Mouse (Mus musculus): ENCODE results near the gene Zfp566. TPM values are rescaled to one million over a fixed set of nuclear protein-coding genes. Genes with fewer than 3 reads are reported as not detected.

Zfp566 gene
- total RNA-seq, 2 experiments from 2014 or later: 1.8 to 2.7 TPM

DNA sequence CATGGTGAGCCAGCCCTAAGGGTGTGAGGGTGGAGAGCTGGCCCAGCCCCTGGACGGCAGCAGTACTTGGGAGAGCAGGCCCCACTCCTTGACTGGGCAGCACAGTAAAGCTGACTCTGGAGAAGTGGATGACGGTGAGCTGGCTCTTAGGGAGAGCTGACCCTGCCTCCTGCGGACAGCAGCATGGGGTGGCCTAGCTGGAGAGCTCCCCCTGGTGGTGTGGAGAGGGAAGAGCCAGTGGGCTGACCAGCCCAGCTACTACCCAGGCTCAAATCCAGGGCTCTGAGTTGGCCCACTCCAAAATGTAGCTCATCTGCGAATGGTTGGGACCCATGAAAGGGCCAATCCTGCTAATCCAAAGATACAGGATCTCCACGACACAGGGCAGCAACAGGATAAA, 25.7 kb downstream of the Zfp566 start:
- intact Hi-C loops (cut with DNase I): no loop called here
- no peak for DNase-seq

DNA sequence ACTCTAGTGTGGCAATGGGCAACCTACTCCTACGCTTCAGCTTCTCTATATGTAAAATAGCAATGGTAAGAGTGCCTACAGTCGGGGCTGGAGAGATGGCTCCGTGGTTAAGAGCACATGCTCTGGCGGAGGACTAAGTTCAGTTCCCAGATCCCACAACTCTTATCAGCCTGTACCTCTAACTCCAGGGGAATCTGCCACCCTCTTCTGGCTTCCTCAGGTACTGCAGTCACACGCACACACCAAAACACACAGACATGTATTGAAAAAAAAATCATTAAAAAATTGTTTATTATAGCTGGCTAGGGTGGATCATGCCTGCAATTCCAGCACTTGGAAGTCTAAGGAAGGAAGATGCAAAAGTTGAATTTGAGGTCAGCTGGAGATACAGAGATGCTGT, 27.8 kb downstream of the Zfp566 start:
- intact Hi-C loops (cut with DNase I): no loop called here
- no peak for DNase-seq

DNA sequence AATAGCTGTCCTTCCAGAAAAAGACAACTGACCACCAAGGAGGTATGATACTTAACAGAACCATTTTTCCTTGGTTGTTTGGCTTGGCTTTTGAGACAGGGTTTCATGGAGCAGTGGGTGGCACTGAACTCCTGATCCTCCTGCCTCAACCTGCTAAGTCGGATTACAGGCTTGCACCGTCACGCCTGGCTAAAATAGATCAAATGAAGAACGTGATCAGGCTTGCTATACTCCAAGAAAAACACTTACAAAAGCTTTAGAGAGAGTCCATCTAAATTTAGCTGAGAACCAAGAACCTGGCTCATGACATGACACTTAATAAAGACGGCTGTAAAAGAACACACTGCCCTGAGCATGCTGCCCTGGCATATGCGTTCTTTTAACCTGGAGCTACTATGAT, 30.0 kb downstream of the Zfp566 start:
- DNase-seq: no peak
- intact Hi-C loops (cut with DNase I): no loop called here

DNA sequence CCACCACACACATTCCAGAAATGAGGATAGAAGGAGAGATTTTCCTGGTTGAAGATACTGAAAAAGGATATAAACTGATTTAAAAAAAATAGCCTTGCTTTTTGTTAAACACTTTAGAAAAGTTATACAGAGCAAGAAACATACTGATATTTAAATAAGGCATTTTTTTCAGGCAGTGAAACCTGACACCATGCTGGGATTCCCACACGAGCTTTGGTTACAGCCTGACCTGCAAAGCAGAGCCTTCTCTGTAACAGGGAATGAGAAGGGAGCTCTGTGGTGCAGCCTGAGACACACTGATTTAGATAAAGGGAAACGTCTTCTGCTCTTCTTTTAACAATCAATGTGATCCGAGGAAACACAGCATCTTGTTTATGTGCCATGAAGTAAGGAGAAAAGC, 36.7 kb downstream of the Zfp566 start:
- DNase-seq: no peak
- intact Hi-C loops (cut with DNase I): no loop called here

DNA sequence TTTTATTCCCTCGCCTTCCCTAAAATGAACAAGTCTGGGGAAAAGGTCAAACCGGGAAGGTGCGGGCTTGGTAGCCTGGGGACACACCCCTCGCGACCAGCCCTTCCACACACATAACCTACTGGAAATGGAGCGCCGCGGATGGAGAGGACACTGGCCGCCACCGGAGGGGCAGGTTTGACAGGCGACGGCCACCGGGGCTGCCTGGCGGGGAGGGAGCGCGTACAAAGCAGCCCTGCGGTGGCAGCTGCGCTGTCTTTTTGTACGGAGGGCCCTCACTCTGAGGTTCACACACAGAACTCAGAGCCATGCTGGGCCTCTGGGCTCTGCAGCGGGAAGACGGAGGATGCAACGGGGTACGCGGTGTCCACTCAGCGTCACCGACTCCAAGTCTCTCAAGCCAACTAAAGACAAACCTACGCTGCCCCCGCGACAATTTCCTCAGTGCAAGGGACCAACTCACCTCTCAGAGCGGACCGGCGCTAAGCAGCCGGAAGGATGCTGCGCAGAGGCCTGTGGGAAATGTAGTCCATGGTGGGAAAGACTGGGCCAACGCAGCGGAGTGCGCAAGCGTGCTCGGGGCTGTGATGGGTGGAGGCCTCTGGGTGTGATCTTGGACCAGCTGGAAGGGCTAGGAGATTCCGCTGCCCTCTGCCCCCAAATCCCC, 39.3 kb downstream of the Zfp566 start, which contains the start of gene Zfp14:
Gene Zfp14 (minus strand): TSS at position 499 of the 667 bp plus-strand sequence.
- DNase-seq: peak; percentile 89 to 91
- intact Hi-C loops (cut with DNase I): loop anchor here (2.0 kb wide), 1 partner anchor 44 kb away; the partner anchor contains the start of gene Zfp260

DNA sequence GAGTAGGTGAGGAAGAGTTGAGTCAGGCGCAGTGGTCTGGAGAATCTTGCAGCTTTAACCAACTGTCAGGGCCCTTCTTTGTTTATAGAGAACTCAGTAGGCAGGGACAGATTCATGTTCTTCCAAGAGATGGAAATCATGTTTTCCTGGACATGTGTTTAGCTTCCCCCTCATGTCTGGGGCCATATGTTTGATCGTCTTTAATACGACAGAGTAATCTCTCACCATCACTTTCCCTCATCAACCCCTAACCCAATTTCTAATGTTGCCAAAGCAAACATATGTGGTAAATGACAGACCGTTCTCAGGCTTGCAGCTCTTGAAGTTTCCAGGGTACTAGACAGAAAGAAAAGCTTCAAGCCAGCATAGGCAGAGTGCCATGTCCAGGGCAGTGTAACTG, 42.2 kb downstream of the Zfp566 start:
- intact Hi-C loops (cut with DNase I): no loop called here
- no peak for DNase-seq

DNA sequence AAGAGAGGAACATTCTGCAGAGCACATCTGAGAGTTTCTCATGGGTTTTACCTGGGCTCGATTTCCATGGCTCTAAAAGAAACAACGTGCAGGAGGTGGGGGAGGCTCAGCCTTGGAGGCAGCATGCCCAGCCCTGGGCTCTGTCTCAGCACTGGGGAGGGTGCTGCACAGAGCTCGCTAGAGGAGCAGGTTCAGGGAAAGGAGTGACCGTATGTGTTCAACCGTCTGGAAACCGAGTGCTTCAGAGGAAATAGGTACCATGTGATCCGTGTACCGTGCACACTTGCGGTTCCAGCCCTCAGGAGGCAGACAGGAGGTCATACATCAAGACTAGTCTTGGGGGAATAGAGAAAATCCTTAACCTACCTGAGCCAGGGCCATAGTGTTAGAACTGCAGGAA, 46.0 kb downstream of the Zfp566 start:
- intact Hi-C loops (cut with DNase I): no loop called here
- DNase-seq: no peak

DNA sequence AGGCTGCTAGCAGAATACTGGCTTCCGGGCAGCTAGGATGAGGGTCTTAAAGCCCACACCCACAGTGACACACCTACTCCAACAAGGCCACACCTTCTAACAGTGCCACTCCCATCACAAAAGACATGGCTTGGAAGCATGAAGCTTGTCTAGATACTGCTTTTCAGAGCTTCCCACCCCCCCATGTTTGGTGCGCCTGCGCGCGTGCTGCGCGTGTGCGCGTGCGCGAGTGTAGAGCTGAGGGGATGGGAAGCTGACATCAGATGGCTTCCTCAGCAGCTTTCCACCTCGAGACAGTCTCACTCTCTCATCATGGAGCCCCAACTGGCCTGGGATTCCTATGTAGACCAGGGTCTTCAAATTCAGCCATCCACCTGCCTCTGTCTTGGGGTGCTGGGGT, 56.0 kb downstream of the Zfp566 start:
- DNase-seq: no peak
- intact Hi-C loops (cut with DNase I): loop anchor here (2.0 kb wide), 1 partner anchor 20 kb away; no protein-coding TSS in a partner anchor

DNA sequence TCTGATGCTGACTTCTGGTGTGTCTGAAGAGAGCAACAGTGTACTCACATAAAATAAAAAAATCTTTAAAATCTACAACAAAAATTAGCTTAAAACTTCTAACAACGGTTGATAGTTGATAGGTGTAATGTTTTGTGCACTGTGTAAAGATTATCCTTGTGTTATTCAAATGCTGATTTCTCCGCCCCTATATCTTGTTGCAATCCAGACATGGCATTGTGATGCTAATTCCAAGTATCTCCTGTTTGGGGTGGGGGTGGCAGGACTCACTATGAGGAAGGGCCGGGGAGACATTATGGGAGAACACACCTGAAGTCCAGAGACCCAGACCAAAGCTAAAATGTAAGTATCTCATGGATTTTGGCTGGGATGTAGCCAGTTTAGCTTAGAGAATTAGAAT, 58.9 kb downstream of the Zfp566 start:
- no peak for DNase-seq
- intact Hi-C loops (cut with DNase I): no loop called here

DNA sequence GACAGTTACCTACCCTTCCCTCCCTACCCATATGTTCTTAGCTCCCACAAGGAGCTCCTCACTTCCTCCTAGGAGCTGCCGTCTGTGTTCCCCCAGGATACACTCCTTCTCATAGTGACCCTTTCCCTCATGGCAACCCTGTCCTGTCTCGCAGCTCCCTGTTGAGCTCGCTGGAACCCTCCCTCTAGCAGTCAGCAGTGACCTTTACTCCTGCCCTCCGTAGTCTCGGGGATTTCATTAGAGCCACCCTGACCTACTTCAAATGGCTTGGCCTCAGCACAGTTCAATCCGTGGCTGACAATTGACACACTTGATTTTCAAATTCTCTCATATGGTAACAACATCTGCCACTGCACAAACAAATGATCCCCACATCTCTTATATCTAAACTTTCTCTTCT, 59.6 kb downstream of the Zfp566 start:
- intact Hi-C loops (cut with DNase I): no loop called here
- DNase-seq: no peak

DNA sequence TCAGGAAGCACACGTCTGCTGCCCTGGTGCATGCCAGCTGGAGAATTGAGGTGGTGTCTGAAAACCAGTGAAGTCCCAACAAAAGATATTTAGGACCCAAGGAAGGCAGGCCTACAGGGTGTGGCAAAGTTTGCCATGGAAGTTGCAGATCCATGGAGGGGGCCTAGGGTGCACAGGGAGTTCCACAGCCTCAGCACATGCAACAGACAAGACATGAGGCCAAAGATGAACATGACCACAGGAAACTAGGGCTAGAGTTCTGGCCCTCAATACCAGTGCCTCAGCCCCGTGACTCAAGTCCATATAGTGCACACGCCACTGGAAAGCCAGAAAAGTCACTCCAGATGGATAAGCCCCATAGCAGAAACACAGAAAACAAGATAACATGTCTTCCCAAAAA, 61.8 kb downstream of the Zfp566 start:
- intact Hi-C loops (cut with DNase I): no loop called here
- DNase-seq: no peak

Small RNA genes lying within 50 kb of the gene (microRNA-seq; reads per million reads assigned to microRNA genes)
- gene Gm23368 (ENCODE audit: borderline number of aligned reads in 2 of 2): 0 reads per million in 2 experiments

Other genes starting within 250 kb of the Zfp566 start
- gene Zfp940, start 236.9 kb downstream of the Zfp566 start, total RNA-seq (2021): under 1 TPM; 0.39 to 0.49 TPM
- 1 to 10 TPM; 2.9 TPM for gene Zfp420, start 230.5 kb downstream of the Zfp566 start, total RNA-seq (2021)
- 1 to 10 TPM; 7.9 to 8.9 TPM for gene Zfp27, start 184.0 kb downstream of the Zfp566 start, total RNA-seq (2021)
- 1 to 10 TPM; 6.1 to 9.9 TPM for gene Zfp383, start 182.3 kb downstream of the Zfp566 start, total RNA-seq (2021)
- 1 to 10 TPM; 5.9 TPM for gene Zfp74, start 136.4 kb downstream of the Zfp566 start, total RNA-seq (2021)
- gene Zfp568, start 106.6 kb downstream of the Zfp566 start, total RNA-seq (2021): 10 to 100 TPM; 22.0 to 22.7 TPM
- gene Zfp14, start 39.1 kb downstream of the Zfp566 start, total RNA-seq (2021): 1 to 10 TPM; 2.4 to 2.7 TPM
- 1 to 10 TPM; 1.7 to 2.6 TPM for gene Zfp82, start 17.6 kb downstream of the Zfp566 start, total RNA-seq (2021)
- gene Gm26920, start 117 bp downstream of the Zfp566 start, total RNA-seq (2021): not detected
- 10 to 100 TPM; 30.9 to 35.3 TPM for gene Zfp260, start 4.2 kb upstream of the Zfp566 start, total RNA-seq (2021)
- 1 to 10 TPM; 1.8 to 2.7 TPM for gene Zfp382, start 31.4 kb upstream of the Zfp566 start, total RNA-seq (2021)
- gene Zfp146, start 79.2 kb upstream of the Zfp566 start, total RNA-seq (2021): 10 to 100 TPM; 26.3 to 30.3 TPM
- gene Cox7a1, start 93.6 kb upstream of the Zfp566 start, total RNA-seq (2021): 1,000 to 10,000 TPM; 2,810 to 3,153 TPM
- gene Capns1, start 108.3 kb upstream of the Zfp566 start, total RNA-seq (2021): 100 to 1,000 TPM; 289 to 298 TPM
- gene Polr2i, start 141.4 kb upstream of the Zfp566 start, total RNA-seq (2021): 10 to 100 TPM; 52.3 to 59.5 TPM
- gene Tbcb, start 141.7 kb upstream of the Zfp566 start, total RNA-seq (2021): 10 to 100 TPM; 58.8 to 61.7 TPM
- not detected for gene Ovol3, start 145.2 kb upstream of the Zfp566 start, total RNA-seq (2021)
- under 1 TPM; 0.22 to 0.35 TPM for gene Thap8, start 189.6 kb upstream of the Zfp566 start, total RNA-seq (2021)
- 1 to 10 TPM; 1.5 to 1.9 TPM for gene Wdr62, start 189.9 kb upstream of the Zfp566 start, total RNA-seq (2021)
- 10 to 100 TPM in 1 of 2 experiments, 1 to 10 TPM in 1; 6.0 to 11.4 TPM for gene Clip3, start 201.2 kb upstream of the Zfp566 start, total RNA-seq (2021)
- gene Alkbh6, start 218.2 kb upstream of the Zfp566 start, total RNA-seq (2021): 10 to 100 TPM; 22.0 to 23.0 TPM
- 1 to 10 TPM in 1 of 2 experiments, under 1 TPM in 1; 0.81 to 1.3 TPM for gene Syne4, start 224.3 kb upstream of the Zfp566 start, total RNA-seq (2021)
- gene E130208F15Rik, start 231.2 kb upstream of the Zfp566 start, total RNA-seq (2021): under 1 TPM; 0.65 to 0.78 TPM
- 10 to 100 TPM; 12.0 to 12.5 TPM for gene Sdhaf1, start 233.4 kb upstream of the Zfp566 start, total RNA-seq (2021)